Mouse (Mus musculus) midbrain, embryonic 15.5 days (tissue): Measurements from ENCODE around the gene Nthl1. TPM values are rescaled to one million over a fixed set of nuclear protein-coding genes. Genes with fewer than 3 reads are reported as not detected.
A peak's percentile ranks its signal among the peaks of the same experiment; 100 is the strongest.
"Not testable (repeated sequence)": the region's sequence is repeated elsewhere in the genome, so short reads cannot be mapped to it uniquely, and the experiment has no call there.

ENCODE experiments used
- ATAC-seq: fragments of 200-750 bp; cut with Nextera tagmentation; replicated peaks from 2 replicates; pipeline ENCODE4 v1.8.0; 2017; ENCODE audit warnings: moderate TSS enrichment
- H3K27ac ChIP-seq: fragments of 300-500 bp; sonication (generic); 2 replicates; pipeline ENCODE4 v1.5.1; 2015; ENCODE audit warnings: mild to moderate bottlenecking, inconsistent platforms
- H3K27me3 ChIP-seq: fragments of 300-500 bp; sonication (generic); replicated peaks from 2 replicates; pipeline ENCODE4 v1.6.1; 2015; ENCODE audit warnings: inconsistent platforms
- H3K36me3 ChIP-seq: fragments of 300-500 bp; sonication (generic); replicated peaks from 2 replicates; pipeline ENCODE4 v1.6.1; 2015; ENCODE audit warnings: inconsistent platforms
- H3K4me1 ChIP-seq: fragments of 300-500 bp; sonication (generic); 2 replicates; pipeline ENCODE4 v1.6.1; 2015; ENCODE audit warnings: inconsistent platforms
- H3K4me2 ChIP-seq: fragments of 300-500 bp; sonication (generic); 2 replicates; pipeline ENCODE4 v1.6.1; 2015; ENCODE audit warnings: inconsistent platforms, mild to moderate bottlenecking, moderate library complexity
- H3K4me3 ChIP-seq: fragments of 300-500 bp; sonication (generic); 2 replicates; pipeline ENCODE4 v1.5.1; 2015; ENCODE audit warnings: mild to moderate bottlenecking, inconsistent platforms
- H3K9ac ChIP-seq: fragments of 300-500 bp; sonication (generic); 2 replicates; pipeline ENCODE4 v1.6.1; 2015; ENCODE audit warnings: mild to moderate bottlenecking, inconsistent platforms
- H3K9me3 ChIP-seq: fragments of 300-500 bp; sonication (generic); 2 replicates; pipeline ENCODE4 v1.6.1; 2016; ENCODE audit warnings: inconsistent platforms
- WGBS: fragments of 180-500 bp; shearing (Covaris S2); methylation state at CpG from one replicate; pipeline ENCODE4 v1.1.7; 2015; ENCODE audit warnings: mixed read lengths; 5-methylcytosine and 5-hydroxymethylcytosine counted together
- polyA plus RNA-seq: library from polyadenylated mRNA; unstranded; fragments of >200 nt; fragmentation: Nextera tagmentation; extraction: Ambion mirVana; gene quantifications from 2 replicates; pipeline ENCODE4 v1.2.1, GENCODE M21; 2015

Nthl1 gene
- polyA plus RNA-seq, 1 experiment from 2014 or later = 10.0 TPM

GRCm38 (mm10) chr17:24667011-24667410 is 34.5 kb downstream of the Nthl1 start:
- not testable (repeated sequence) for ATAC-seq

GRCm38 (mm10) chr17:24667416-24667815 is 34.9 kb downstream of the Nthl1 start:
- Histone ChIP-seq H3K27me3 (no peaks in the 10 kb centered on the region), H3K9ac (no peak overlapping the region), H3K4me2 (no peak overlapping the region), H3K36me3 (no peaks in the 10 kb centered on the region), H3K27ac (no peak overlapping the region), H3K4me3 (no peak overlapping the region), H3K4me1 (peaks cover 31% of the 10 kb centered on the region), H3K9me3 (no peaks in the 10 kb centered on the region)
- 36% methylated on average over 6 of the region's 6 CpGs for WGBS
- ATAC-seq = no peak

More at GRCm38 (mm10) chr17:24667011-24667410, 34.5 kb downstream of the Nthl1 start:
- peaks cover 27% of the 10 kb centered on the region for H3K4me1 ChIP-seq
- not testable (repeated sequence) for H3K9ac ChIP-seq, H3K4me3 ChIP-seq, H3K9me3 ChIP-seq, H3K27me3 ChIP-seq, H3K4me2 ChIP-seq, H3K36me3 ChIP-seq, H3K27ac ChIP-seq
- WGBS = 70% methylated on average over 7 of the region's 7 CpGs

- not testable (repeated sequence) for H3K36me3 ChIP-seq, H3K9me3 ChIP-seq, H3K27me3 ChIP-seq
- ATAC-seq = peak; percentile 46
- Histone ChIP-seq H3K4me2 (peak overlapping the region; percentile 88), H3K27ac (peak overlapping the region; percentile 91), H3K9ac (peak overlapping the region; percentile 98; the same call in 1 of the 2 replicates), H3K4me3 (peak overlapping the region; percentile 90), H3K4me1 (peaks cover 31% of the 10 kb centered on the region)
- 11% methylated on average over 15 of the region's 15 CpGs for WGBS
Measured at GRCm38 (mm10) chr17:24669214-24669544, 36.7 kb downstream of the Nthl1 start.

- Histone ChIP-seq H3K9ac (peak within 1 kb of the TSS; percentile 98), H3K27ac (peak within 1 kb of the TSS; percentile 91), H3K4me3 (peak within 1 kb of the TSS; percentile 90), H3K27me3 (no peaks in the 10 kb centered on the region), H3K4me2 (peak within 1 kb of the TSS; percentile 88), H3K9me3 (no peaks in the 10 kb centered on the region), H3K36me3 (no peaks in the 10 kb centered on the region), H3K4me1 (peaks cover 31% of the 10 kb centered on the region)
- ATAC-seq = peak; percentile 97
- under 1% methylated on average over 72 of the region's 80 CpGs for WGBS
Measured at GRCm38 (mm10) chr17:24669545-24670245, 37.2 kb downstream of the Nthl1 start, which contains the start of gene Zfp598. TSS of gene Zfp598 (plus strand) at chr17:24669687.

GRCm38 (mm10) chr17:24670246-24670844 is 37.9 kb downstream of the Nthl1 start:
- H3K4me2 ChIP-seq = peak overlapping the region; percentile 88
- H3K4me3 ChIP-seq = peak overlapping the region; percentile 90
- no peaks in the 10 kb centered on the region for H3K9me3 ChIP-seq
- WGBS = 12% methylated on average over 8 of the region's 8 CpGs
- no peak for ATAC-seq
- peak overlapping the region; percentile 91 for H3K27ac ChIP-seq
- H3K27me3 ChIP-seq = no peaks in the 10 kb centered on the region
- H3K4me1 ChIP-seq = peaks cover 31% of the 10 kb centered on the region
- H3K36me3 ChIP-seq = no peaks in the 10 kb centered on the region
- peak overlapping the region; percentile 98 for H3K9ac ChIP-seq

GRCm38 (mm10) chr17:24671346-24671745 is 38.9 kb downstream of the Nthl1 start:
- H3K4me3 ChIP-seq = no peak overlapping the region
- 76% methylated on average over 5 of the region's 5 CpGs for WGBS
- H3K4me1 ChIP-seq = peaks cover 33% of the 10 kb centered on the region
- ATAC-seq = no peak
- H3K27ac ChIP-seq = no peak overlapping the region
- H3K36me3 ChIP-seq = no peaks in the 10 kb centered on the region
- H3K27me3 ChIP-seq = no peaks in the 10 kb centered on the region
- H3K9ac ChIP-seq = 0 out of 2 replicates have a peak overlapping the region, but pooled peaks have one; percentile 8
- no peaks in the 10 kb centered on the region for H3K9me3 ChIP-seq
- peak overlapping the region; percentile 88; the same call in 1 of the 2 replicates for H3K4me2 ChIP-seq

- no peak for ATAC-seq
- Histone ChIP-seq H3K4me3 (no peak overlapping the region), H3K9me3 (no peaks in the 10 kb centered on the region), H3K4me1 (peaks cover 33% of the 10 kb centered on the region), H3K9ac (no peak overlapping the region), H3K36me3 (0 out of 2 replicates have a peak, but pooled peaks cover 3% of the 10 kb centered on the region), H3K27me3 (no peaks in the 10 kb centered on the region), H3K4me2 (no peak overlapping the region; the same call in 1 of the 2 replicates), H3K27ac (no peak overlapping the region)
- WGBS = 44% methylated on average over 5 of the region's 5 CpGs
Measured at GRCm38 (mm10) chr17:24672141-24672540, 39.7 kb downstream of the Nthl1 start.

GRCm38 (mm10) chr17:24674277-24674676 is 41.8 kb downstream of the Nthl1 start:
- Histone ChIP-seq H3K4me1 (peaks cover 26% of the 10 kb centered on the region), H3K36me3 (peaks cover 16% of the 10 kb centered on the region; the same call in 1 of the 2 replicates), H3K4me2 (no peak overlapping the region), H3K27ac (no peak overlapping the region), H3K27me3 (no peaks in the 10 kb centered on the region), H3K9me3 (no peaks in the 10 kb centered on the region), H3K4me3 (no peak overlapping the region), H3K9ac (no peak overlapping the region)
- ATAC-seq = no peak
- WGBS = 84% methylated on average over 7 of the region's 7 CpGs

GRCm38 (mm10) chr17:24676187-24676586 is 43.7 kb downstream of the Nthl1 start:
- H3K4me1 ChIP-seq = peaks cover 15% of the 10 kb centered on the region
- peaks cover 35% of the 10 kb centered on the region for H3K36me3 ChIP-seq
- H3K4me2 ChIP-seq = no peak overlapping the region
- no peak overlapping the region for H3K9ac ChIP-seq
- no peaks in the 10 kb centered on the region for H3K9me3 ChIP-seq
- WGBS = 63% methylated on average over 2 of the region's 2 CpGs
- no peak overlapping the region for H3K27ac ChIP-seq
- ATAC-seq = no peak
- no peak overlapping the region for H3K4me3 ChIP-seq
- no peaks in the 10 kb centered on the region for H3K27me3 ChIP-seq

- Histone ChIP-seq H3K9me3 (no peaks in the 10 kb centered on the region), H3K27ac (no peak overlapping the region), H3K9ac (no peak overlapping the region), H3K36me3 (peaks cover 39% of the 10 kb centered on the region), H3K4me3 (no peak overlapping the region), H3K27me3 (no peaks in the 10 kb centered on the region), H3K4me1 (peaks cover 8% of the 10 kb centered on the region), H3K4me2 (no peak overlapping the region)
- 97% methylated on average over 5 of the region's 5 CpGs for WGBS
- ATAC-seq = no peak
Measured at GRCm38 (mm10) chr17:24676877-24677276, 44.4 kb downstream of the Nthl1 start.

GRCm38 (mm10) chr17:24677500-24678080 is 45.1 kb downstream of the Nthl1 start:
- Histone ChIP-seq H3K4me2 (no peak overlapping the region), H3K4me3 (no peak overlapping the region), H3K36me3 (peaks cover 39% of the 10 kb centered on the region), H3K27ac (no peak overlapping the region), H3K9ac (no peak overlapping the region), H3K4me1 (peaks cover 2% of the 10 kb centered on the region; the same call in 1 of the 2 replicates), H3K27me3 (no peaks in the 10 kb centered on the region), H3K9me3 (no peaks in the 10 kb centered on the region)
- no peak for ATAC-seq
- 92% methylated on average over 24 of the region's 24 CpGs for WGBS

- Histone ChIP-seq H3K9me3 (no peaks in the 10 kb centered on the region), H3K4me3 (no peak overlapping the region), H3K27ac (no peak overlapping the region), H3K36me3 (peaks cover 1% of the 10 kb centered on the region), H3K9ac (no peak overlapping the region), H3K4me2 (no peak overlapping the region), H3K4me1 (peaks cover 35% of the 10 kb centered on the region), H3K27me3 (peaks cover 7% of the 10 kb centered on the region)
- ATAC-seq = no peak
- 24% methylated on average over 16 of the region's 16 CpGs for WGBS
Measured at GRCm38 (mm10) chr17:24686514-24686913, 54.0 kb downstream of the Nthl1 start.
